Mouse (Mus musculus) liver, adult (tissue): ENCODE data around the gene Kcnh4.

ENCODE experiments used
- GATA4 ChIP-seq: IDR thresholded peaks from 2 replicates; pipeline ENCODE4 v1.6.1; 2014; ENCODE audit warnings: mild to moderate bottlenecking, low read length; ENCODE audit not compliant: insufficient replicate concordance

Gene Kcnh4

DNA sequence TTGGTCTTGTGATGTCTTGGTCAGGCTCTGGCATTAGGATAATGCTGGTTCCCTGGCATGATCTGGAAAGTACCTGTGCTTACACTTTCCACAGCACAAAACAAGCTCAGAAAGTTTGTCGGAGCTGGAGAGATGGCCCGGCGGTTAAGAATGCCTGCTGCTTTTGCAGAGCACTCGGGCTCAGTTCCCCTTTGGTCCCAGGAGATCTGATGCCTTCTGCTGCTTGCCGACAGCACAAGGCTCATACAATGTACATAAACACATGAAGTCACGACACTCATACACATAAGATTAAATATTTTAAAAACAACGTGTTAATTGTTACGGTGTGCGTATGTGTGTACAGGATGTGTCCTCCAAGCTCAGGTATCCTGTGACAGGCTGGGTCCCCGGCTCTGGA is 16.2 kb upstream of the Kcnh4 start:
- no peak for TF ChIP-seq GATA4

DNA sequence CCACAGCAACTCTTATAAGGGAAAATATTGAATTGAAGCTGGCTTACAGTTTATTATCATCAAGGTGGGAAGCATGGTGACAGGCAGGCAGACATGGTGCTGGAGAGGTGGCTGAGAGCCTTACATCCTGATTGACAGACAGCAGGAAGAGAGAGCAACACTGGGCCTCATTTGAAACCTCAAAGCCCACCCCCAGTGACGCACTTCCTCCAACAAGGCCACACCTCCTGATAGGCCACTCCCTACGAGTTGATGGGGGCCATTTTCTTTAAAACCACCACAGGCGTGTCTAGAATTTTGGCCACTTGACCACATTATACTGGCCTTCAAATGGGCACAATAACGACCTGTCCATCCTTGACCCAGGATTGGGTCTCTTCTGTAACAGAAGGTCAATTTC is 14.5 kb upstream of the Kcnh4 start:
- TF ChIP-seq GATA4: no peak

DNA sequence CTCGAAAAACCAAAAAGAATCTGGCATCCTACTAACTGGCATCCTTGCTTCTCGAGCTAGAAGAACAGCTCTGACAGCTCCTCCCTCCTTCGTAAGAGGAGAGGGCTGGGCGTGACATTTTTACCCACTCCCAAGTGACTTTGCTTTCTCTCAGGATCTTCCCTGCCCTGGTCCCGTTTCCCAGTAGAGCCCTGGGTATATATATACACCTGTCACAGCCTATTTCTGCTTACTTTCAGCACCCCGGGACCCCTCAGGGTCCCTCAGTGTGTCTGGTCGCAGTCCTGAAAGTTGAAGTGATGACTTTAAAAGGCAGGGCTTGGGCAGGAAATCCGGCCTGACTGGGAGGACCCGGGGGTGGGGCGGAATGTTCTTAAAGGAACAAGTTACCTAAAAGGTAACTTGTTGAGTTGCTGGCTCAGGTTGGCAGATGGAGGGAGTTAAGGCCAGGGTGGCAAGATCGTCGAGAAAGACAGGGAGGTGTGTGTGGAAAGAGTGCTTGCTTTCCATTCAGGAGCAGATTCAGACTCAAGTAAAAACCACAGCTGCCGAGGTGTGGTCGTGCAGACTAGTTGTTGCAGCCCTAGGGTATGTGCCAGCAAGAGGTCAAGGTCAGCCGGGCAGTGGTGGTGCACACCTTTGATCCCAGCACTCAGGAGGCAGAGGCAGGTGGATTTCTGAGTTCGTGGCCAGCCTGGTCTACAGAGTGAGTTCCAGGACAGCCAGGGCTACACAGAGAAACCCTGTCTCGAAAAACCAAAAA is 11.1 kb upstream of the Kcnh4 start, which contains the start of gene Ghdc:
TSS of gene Ghdc (minus strand) at position 312 of the 763 bp plus-strand sequence.
- no peak for TF ChIP-seq GATA4

DNA sequence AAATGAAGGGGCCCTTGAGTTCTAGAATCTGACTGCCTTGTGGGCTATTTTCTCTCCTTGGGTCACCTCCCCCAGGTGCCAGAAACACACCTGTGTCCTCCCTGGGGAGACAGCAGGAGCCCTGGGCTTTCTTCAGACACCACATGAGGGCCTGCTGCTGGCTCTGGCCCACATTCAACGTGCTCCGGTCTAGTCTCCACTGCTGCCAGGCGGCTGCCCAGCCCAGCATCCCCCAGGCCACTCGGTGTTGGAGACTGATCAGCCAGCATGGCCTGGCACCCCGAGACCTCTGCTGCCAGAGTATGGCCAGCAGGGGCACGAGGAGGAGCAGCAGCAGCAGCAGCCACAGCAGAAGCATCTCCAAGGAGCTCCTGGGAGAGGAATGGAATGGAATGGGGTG is 10.2 kb upstream of the Kcnh4 start:
- no peak for TF ChIP-seq GATA4

DNA sequence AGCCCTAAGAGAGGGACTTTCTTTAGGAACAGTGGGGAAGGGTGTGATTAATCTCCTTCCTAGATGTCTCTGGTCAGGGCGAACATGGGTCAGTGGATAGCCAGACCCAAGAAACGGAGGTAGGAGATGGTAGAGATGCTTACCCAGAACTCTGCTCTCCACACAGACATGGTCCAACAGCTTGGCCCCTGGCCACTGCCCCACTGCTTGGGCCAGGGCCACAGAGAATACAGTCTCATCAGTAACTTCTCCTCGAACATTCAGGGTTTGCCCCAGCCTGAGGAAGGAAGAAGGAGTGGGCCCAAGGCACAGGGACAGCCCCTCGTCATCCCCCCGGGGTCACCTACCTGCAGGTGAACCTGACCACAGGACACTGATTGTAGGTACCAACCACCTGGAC is 8.1 kb upstream of the Kcnh4 start:
- TF ChIP-seq GATA4: no peak

DNA sequence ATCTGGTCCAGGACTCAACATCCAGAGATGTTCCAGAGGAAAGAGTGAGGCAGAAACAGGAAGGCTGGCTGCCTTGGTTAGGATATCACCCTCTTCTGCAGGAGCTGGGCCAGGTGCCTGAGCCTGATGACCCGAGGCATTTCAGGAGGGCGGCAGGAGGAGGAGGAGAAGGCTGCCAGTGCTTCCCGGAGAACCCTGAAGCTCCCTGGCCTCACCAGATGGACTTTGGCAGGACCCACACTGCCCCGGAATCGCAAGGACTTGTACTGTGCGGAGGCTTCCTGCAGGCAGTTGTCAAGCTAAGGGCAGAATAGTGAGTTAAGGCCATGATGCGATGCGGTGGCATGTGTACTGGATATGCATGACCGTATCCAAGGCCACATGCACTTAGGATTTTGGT is 7.0 kb upstream of the Kcnh4 start:
- no peak for TF ChIP-seq GATA4

DNA sequence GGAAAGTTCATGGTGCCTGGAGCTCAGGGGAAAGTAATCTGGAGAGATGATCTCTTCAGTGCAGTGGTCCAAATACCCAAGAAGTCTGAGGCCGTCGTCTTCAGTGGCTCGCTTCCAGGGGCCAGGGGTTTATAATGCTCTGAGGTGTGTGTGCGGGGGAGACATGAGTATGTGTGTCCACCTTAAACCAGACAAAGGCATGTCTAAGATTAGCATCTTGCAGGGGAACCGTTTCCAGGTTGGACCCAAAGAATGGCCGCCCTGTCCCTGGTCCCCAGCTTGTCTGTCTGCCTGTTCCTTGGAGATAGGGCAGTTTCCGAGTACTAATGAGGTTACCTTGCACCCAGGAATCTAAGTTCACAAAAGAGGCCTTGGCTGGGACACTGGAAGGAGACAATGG is 3.1 kb upstream of the Kcnh4 start, which contains the start of gene Hcrt:
TSS of gene Hcrt (minus strand) at position 101 of the 400 bp plus-strand sequence.
- TF ChIP-seq GATA4: no peak

DNA sequence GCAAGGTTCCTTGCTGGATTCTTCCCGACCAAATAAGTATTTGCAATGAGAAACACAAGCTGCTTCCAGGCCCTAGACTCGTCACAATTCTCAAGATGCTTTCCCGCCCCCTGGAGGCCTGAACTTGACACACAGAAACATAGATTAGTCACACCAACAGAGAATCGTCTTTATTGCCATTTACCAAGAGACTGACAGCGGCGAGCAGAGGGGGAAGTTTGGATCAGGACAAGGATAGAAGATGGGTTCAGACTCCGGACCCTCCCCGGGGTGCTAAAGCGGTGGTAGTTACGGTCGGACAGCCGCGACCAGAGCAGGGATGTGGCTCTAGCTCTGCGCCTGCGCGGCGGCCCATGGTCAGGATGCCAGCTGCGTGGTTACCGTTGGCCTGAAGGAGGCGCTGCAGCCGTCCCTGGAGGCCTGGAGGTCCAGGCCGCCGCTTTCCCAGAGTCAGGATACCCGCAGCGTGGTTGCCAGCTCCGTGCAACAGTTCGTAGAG is 1.9 kb upstream of the Kcnh4 start:
- TF ChIP-seq GATA4: no peak

DNA sequence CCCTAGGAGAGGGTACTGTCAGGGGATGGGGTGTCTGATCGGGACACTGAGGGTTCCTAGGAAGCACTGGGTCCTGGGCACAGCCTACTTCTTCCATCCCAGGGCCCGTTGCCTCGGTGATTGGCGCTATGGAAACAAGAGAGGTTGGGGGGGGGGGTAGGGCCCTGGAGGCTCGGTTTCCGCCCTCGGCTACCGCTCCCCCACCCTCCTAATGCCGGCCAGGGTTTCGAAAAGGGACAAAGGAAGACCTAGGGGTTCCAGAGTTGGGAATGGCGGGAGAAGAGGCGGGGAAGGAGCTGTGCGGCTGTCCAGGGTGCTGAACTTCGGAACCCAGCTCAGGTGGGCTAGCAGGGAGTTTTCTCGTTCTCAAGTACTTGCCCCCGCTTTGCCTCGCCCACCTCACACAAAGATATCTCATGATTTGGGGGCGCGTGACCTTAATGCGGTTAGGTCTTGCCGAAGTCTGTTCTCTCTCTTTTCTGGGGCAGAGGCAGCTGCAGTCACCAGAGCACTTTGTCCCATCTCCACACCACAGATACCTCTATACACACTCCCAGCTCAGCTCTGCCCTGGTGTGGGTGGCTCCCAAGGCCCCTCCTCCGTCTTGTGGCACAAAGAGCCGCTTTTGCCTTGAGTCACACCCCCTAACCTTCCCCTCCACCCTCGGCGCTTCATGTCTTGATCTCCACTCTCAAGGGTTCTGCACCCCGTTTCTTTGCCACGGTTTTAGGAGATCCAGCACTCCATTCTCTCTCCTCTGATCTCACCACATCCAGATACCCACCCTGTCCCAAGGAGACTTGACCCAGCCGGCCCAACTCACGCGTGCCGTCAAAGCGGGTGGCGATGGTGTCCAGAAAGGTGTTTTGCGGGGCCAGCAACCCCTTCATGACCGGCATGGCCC is 783 bp downstream of the Kcnh4 start:
- no peak for TF ChIP-seq GATA4

DNA sequence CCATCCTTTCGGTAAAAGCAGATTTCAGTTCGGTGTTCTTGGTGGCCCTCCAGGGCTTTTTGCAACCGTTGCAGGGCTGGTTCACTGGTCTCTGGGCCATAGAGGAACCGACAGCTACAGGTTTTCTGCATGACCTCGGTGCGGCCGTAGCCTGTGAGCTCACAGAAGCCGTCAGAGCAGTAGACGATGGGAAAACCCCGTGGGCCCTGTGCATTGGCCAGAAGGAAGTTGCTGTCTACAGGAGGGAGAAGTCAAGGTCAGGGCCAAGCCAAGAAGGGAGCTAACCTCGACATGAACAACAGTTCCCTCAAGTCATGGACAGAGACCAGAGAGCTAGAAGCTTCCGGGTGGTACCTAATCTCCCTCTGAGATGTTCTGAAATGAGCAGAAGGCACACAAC is 2.2 kb downstream of the Kcnh4 start:
- TF ChIP-seq GATA4: no peak

DNA sequence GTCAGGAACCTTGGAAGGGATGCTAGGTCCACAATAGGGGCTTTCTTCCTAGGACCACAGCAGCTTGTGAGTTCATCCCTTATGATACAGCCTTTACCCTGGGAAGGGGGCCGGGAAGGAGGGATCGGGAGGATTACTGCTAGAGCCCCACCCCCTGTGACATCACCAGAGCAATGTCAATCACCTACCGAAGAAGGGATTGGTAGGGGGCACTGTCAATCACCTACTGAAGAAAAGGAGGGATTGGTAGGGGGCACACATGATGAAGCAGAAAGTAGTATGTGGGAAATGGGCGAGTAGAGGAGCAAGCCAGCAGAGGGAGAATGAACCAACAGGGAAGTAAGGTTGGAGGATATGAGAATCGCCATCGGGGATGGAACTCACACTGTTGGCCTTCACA is 3.3 kb downstream of the Kcnh4 start:
- no peak for TF ChIP-seq GATA4

DNA sequence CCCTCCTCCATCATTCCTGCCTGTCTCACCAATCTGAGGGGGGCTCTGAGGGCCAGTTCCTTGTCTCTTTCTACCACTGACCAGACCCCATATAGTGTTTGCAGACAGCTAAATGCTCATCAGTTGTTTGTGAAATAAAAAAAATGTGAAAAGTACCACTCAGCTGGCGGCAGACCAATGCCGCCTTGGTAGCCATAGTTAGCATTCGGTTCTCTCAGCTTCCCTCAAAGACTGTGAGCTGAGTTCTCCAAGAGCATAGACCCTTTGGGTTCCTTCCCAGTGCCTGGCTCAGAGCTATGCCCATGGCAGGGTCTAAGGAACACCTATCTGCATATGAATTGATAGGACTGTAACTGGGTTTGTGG is 5.1 kb downstream of the Kcnh4 start:
- no peak for TF ChIP-seq GATA4

DNA sequence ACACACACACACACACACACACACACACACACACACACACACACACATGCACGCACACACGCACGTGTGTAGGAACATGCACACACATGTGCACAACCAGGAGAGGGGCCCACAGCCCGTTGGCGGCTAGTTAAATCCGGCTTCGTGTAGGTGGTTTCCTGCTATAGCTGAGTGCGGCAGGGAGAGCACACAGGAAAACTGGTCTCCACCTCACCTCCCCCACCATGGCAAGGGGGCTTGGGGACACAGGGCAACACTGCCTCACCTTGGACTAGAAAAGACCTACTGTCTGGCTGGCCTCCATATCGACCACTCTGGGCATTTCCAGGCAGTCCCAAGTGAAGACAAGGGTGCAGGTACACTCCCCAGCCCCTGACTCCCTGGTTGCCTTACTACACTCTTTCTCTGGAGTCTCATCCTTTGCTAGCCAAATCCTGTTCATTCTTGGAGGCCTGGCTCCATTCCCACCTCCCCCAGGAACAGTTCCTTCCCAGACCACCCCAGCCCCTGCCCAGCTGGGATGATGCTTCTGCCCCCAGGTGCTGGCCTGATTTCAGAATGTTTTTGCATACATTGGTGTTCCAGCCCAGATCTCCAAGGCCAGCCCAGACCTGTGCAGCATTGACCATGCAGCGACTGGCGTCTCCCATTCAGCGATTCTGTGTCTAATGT is 5.6 kb downstream of the Kcnh4 start:
- TF ChIP-seq GATA4: no peak

DNA sequence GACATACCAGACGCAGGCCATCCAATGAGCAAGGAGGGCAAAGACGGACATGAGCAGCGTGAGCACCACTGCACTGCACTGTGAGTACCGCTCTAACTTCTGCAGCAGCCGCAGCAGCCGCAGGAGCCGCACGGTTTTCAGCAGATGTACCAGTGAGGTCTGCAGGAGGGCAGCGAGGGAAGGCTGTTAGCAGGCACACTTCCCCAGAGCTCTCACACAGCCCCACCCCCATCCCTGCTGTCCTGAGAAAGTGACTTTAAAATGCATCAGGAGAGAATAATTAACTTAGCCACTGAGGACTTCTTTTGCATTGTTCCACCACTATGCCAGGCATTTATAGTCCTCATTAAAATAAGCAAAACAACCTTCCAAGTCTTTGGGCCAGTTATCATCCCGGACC is 7.4 kb downstream of the Kcnh4 start:
- no peak for TF ChIP-seq GATA4

DNA sequence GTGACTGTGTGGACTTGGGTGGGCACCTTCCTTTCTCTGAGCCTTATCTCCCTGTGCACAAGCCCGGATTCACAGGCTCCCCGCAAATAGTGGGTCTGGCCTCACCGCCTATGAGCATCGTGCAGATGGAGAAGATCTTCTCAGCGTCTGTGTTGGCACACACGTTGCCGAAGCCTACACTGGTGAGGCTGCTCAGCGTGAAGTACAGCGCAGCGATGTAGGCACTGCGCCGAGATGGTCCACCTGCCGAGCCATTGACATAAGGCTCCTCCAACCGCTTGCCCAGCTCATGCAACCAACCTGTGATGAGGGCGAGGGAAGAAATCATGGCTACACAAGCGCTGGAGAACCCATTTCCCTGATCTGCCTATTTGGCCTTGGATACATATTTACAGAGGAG is 9.6 kb downstream of the Kcnh4 start:
- no peak for TF ChIP-seq GATA4
